Mouse (Mus musculus): ENCODE results near the gene Trim7. TPM values are rescaled to one million over a fixed set of nuclear protein-coding genes. Genes with fewer than 3 reads are reported as not detected.

Trim7 gene
- polyA plus RNA-seq (2017; shearing (Covaris generic)) = 0.74 TPM

GRCm38 (mm10) chr11:48825979-48826751 is at the start of gene Trim7, which contains the start of gene Gm12184:
Gene Trim7, plus strand, starts transcription at chr11:48826140.
Gene Gm12184, minus strand, starts transcription at chr11:48826655.

GRCm38 (mm10) chr11:48799921-48800701 is 25.8 kb upstream of the Trim7 start, which contains the start of gene Rack1:
Gene Rack1, plus strand, starts transcription at chr11:48800332.

GRCm38 (mm10) chr11:48816800-48817665 is 8.9 kb upstream of the Trim7 start, which contains the start of gene Trim41:
Gene Trim41, minus strand, starts transcription at chr11:48817353.

GRCm38 (mm10) chr11:48871201-48871772 is 45.3 kb downstream of the Trim7 start, which contains the start of gene Irgm1:
Gene Irgm1, minus strand, starts transcription at chr11:48871683.

Other genes with a start within 250 kb of the Trim7 start
- 602 TPM for gene Rack1, start 25.8 kb upstream of the Trim7 start, polyA plus RNA-seq (2017; shearing (Covaris generic))
- gene Trim41, start 8.8 kb upstream of the Trim7 start, polyA plus RNA-seq (2017; shearing (Covaris generic)) = 1.5 TPM
- gene Gm12184, start 515 bp downstream of the Trim7 start, polyA plus RNA-seq (2017; shearing (Covaris generic)) = 4.0 TPM
- gene Irgm1, start 45.5 kb downstream of the Trim7 start, polyA plus RNA-seq (2017; shearing (Covaris generic)) = 35.5 TPM
- 0.46 TPM for gene Gm5431, start 76.1 kb downstream of the Trim7 start, polyA plus RNA-seq (2017; shearing (Covaris generic))
- gene Psme2b, start 120.0 kb downstream of the Trim7 start, polyA plus RNA-seq (2017; shearing (Covaris generic)) = 102 TPM
- 0.65 TPM for gene Olfr56, start 152.7 kb downstream of the Trim7 start, polyA plus RNA-seq (2017; shearing (Covaris generic))
- 87.6 TPM for gene 9930111J21Rik1, start 153.3 kb downstream of the Trim7 start, polyA plus RNA-seq (2017; shearing (Covaris generic))
- gene Gm12185, start 166.1 kb downstream of the Trim7 start, polyA plus RNA-seq (2017; shearing (Covaris generic)) = 0.76 TPM
- gene Tgtp1, start 168.0 kb downstream of the Trim7 start, polyA plus RNA-seq (2017; shearing (Covaris generic)) = 55.4 TPM
- 73.9 TPM for gene 9930111J21Rik2, start 225.1 kb downstream of the Trim7 start, polyA plus RNA-seq (2017; shearing (Covaris generic))
- 90.7 TPM for gene Tgtp2, start 238.1 kb downstream of the Trim7 start, polyA plus RNA-seq (2017; shearing (Covaris generic))

Measured in effector memory CD4-positive, alpha-beta T cell, adult 5 months (primary cell).